Mouse (Mus musculus): ENCODE data around the gene Samd10. TPM values are rescaled to one million over a fixed set of nuclear protein-coding genes. Genes with fewer than 3 reads are reported as not detected.

Gene Samd10
- polyA plus RNA-seq, 1 experiment from 2014 or later, result 75.9 TPM

DNA sequence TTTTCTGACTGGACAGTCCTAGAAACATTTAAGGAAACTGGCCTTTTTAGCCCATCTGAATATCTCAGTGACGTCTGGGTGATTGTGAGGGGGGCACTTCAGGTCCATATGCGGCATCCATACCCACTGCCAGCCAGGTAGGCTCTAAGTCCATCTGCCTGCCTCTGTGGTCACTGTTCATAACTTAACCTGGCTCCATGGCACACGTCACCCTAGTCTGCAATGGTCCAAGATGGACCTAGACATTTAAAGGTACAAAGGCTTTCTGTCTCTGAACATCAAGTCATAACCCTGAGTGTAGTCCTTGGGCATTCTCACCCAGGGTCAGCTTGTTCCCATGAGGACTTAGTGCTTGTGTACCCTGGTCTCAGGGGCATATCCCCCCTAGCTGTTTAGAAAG is 31.7 kb downstream of the Samd10 start:
- ATAC-seq (ENCODE audit: low FRiP score) (no peak), DNase-seq (ENCODE audit: low spot score) (no peak)
- Histone ChIP-seq H3K9me3 (ENCODE audit: control insufficient read depth, low read length) (no peaks in the 10 kb centered on the region), H3K36me3 (ENCODE audit: control insufficient read depth, insufficient read depth, low read length) (no peaks in the 10 kb centered on the region), H3K4me2 (replicated peaks; ENCODE audit: low read depth, low read length) (no peak overlapping the region), H3K4me1 (replicated peaks; ENCODE audit: control insufficient read depth, insufficient read depth, low read length) (no peaks in the 10 kb centered on the region), H3K9ac (ENCODE audit: low read depth, low read length) (no peak overlapping the region), H3K27me3 (ENCODE audit: control insufficient read depth, insufficient read depth, low read length) (no peaks in the 10 kb centered on the region), H3K4me3 (ENCODE audit: low read depth, low read length) (no peak overlapping the region), H3K27ac (ENCODE audit: low read depth, low read length) (no peak overlapping the region)
- WGBS, result 88% methylated on average over 3 of the region's 3 CpGs

DNA sequence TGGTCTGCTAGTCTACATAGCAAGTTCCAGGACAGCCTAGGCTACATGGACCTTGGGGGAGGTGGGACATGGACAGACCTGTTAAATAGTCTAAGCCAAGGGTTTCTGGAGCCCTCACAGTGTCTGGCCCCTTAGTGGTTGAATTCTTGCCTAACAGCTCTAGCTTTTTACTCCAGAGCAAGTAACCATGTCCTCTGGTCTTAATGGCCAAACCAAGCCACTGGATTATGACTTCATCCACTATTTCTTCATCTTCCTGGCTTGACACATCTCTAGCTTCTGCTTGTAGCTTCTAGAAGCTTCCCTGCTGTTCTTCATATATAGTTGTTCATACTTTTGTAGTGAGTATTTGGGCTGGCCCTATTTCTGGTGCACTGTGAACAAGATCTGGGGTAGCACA is 45.2 kb downstream of the Samd10 start:
- H3K27ac ChIP-seq (ENCODE audit: low read depth, low read length), result no peak overlapping the region
- no peaks in the 10 kb centered on the region for H3K9me3 ChIP-seq (ENCODE audit: control insufficient read depth, low read length)
- H3K27me3 ChIP-seq (ENCODE audit: control insufficient read depth, insufficient read depth, low read length), result no peaks in the 10 kb centered on the region
- H3K4me1 ChIP-seq (replicated peaks; ENCODE audit: control insufficient read depth, insufficient read depth, low read length), result no peaks in the 10 kb centered on the region
- DNase-seq (ENCODE audit: low spot score), result no peak
- no peak overlapping the region for H3K9ac ChIP-seq (ENCODE audit: low read depth, low read length)
- peaks cover 10% of the 10 kb centered on the region; the same call in 1 of the 2 replicates for H3K36me3 ChIP-seq (ENCODE audit: control insufficient read depth, insufficient read depth, low read length)
- no peak overlapping the region for H3K4me3 ChIP-seq (ENCODE audit: low read depth, low read length)
- no peak overlapping the region for H3K4me2 ChIP-seq (replicated peaks; ENCODE audit: low read depth, low read length)
- ATAC-seq (ENCODE audit: low FRiP score), result no peak

DNA sequence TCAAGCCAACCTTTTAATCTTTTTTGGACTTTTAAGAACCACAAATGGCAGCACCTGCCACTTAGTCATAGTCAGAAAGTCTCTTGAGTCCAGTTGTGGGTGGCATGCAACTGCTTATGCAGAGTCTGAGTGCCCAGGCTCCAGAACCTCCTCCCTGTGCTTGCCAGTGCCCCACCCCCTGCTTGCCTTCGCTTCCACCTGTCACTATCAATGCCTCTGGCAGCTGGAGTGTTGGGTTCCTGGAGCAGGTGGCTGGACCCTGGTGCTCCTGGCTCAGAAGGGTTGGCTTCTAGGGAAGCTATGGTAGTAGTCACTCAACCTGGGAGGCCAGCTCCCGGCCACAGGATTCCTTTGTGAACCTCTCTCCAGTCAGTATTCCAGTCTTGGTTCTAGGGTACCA is 48.8 kb downstream of the Samd10 start:
- no peak overlapping the region for H3K4me3 ChIP-seq (ENCODE audit: low read depth, low read length)
- no peak overlapping the region for H3K9ac ChIP-seq (ENCODE audit: low read depth, low read length)
- no peaks in the 10 kb centered on the region for H3K9me3 ChIP-seq (ENCODE audit: control insufficient read depth, low read length)
- H3K36me3 ChIP-seq (ENCODE audit: control insufficient read depth, insufficient read depth, low read length), result peaks cover 12% of the 10 kb centered on the region; the same call in 1 of the 2 replicates
- ATAC-seq (ENCODE audit: low FRiP score) (no peak), DNase-seq (ENCODE audit: low spot score) (no peak)
- 93% methylated on average over 2 of the region's 2 CpGs for WGBS
- H3K27ac ChIP-seq (ENCODE audit: low read depth, low read length), result no peak overlapping the region
- no peaks in the 10 kb centered on the region for H3K4me1 ChIP-seq (replicated peaks; ENCODE audit: control insufficient read depth, insufficient read depth, low read length)
- no peaks in the 10 kb centered on the region for H3K27me3 ChIP-seq (ENCODE audit: control insufficient read depth, insufficient read depth, low read length)
- no peak overlapping the region for H3K4me2 ChIP-seq (replicated peaks; ENCODE audit: low read depth, low read length)

DNA sequence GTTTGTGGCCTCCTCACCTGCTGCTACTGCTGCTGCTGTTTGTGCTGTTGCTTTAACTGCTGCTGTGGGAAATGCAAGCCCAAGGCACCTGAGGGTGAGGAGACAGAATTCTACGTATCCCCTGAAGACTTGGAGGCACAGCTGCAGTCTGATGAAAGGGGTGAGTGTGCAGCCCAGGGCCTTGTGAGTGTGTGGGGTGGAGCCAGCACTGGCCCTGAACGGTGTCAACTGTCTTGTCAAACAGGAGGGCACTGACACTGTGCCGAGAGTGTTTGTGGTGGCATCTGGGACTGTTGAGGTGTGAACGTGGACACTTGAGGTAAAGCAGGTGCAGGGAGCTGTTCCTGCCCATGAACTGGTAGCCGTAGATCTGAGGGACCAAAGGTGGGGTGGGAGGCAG is 50.3 kb downstream of the Samd10 start:
- Histone ChIP-seq H3K4me2 (replicated peaks; ENCODE audit: low read depth, low read length) (no peak overlapping the region), H3K27ac (ENCODE audit: low read depth, low read length) (no peak overlapping the region), H3K9ac (ENCODE audit: low read depth, low read length) (no peak overlapping the region), H3K9me3 (ENCODE audit: control insufficient read depth, low read length) (no peaks in the 10 kb centered on the region), H3K4me3 (ENCODE audit: low read depth, low read length) (no peak overlapping the region), H3K4me1 (replicated peaks; ENCODE audit: control insufficient read depth, insufficient read depth, low read length) (no peaks in the 10 kb centered on the region), H3K36me3 (ENCODE audit: control insufficient read depth, insufficient read depth, low read length) (peaks cover 12% of the 10 kb centered on the region; the same call in 1 of the 2 replicates), H3K27me3 (ENCODE audit: control insufficient read depth, insufficient read depth, low read length) (no peaks in the 10 kb centered on the region)
- no peak for ATAC-seq (ENCODE audit: low FRiP score)
- DNase-seq (ENCODE audit: low spot score), result no peak
- 91% methylated on average over 5 of the region's 5 CpGs for WGBS

- ATAC-seq (ENCODE audit: low FRiP score), result no peak
- H3K4me1 ChIP-seq (replicated peaks; ENCODE audit: control insufficient read depth, insufficient read depth, low read length), result no peaks in the 10 kb centered on the region
- no peak overlapping the region for H3K4me2 ChIP-seq (replicated peaks; ENCODE audit: low read depth, low read length)
- H3K27ac ChIP-seq (ENCODE audit: low read depth, low read length), result no peak overlapping the region
- H3K36me3 ChIP-seq (ENCODE audit: control insufficient read depth, insufficient read depth, low read length), result peaks cover 12% of the 10 kb centered on the region; the same call in 1 of the 2 replicates
- 72% methylated on average over 1 of the region's 1 CpGs for WGBS
- no peak overlapping the region for H3K4me3 ChIP-seq (ENCODE audit: low read depth, low read length)
- no peak overlapping the region for H3K9ac ChIP-seq (ENCODE audit: low read depth, low read length)
- no peak for DNase-seq (ENCODE audit: low spot score)
- no peaks in the 10 kb centered on the region for H3K9me3 ChIP-seq (ENCODE audit: control insufficient read depth, low read length)
- no peaks in the 10 kb centered on the region for H3K27me3 ChIP-seq (ENCODE audit: control insufficient read depth, insufficient read depth, low read length)
Measured at GRCm38 (mm10) chr2:181548227-181548626, 50.8 kb downstream of the Samd10 start.

DNA sequence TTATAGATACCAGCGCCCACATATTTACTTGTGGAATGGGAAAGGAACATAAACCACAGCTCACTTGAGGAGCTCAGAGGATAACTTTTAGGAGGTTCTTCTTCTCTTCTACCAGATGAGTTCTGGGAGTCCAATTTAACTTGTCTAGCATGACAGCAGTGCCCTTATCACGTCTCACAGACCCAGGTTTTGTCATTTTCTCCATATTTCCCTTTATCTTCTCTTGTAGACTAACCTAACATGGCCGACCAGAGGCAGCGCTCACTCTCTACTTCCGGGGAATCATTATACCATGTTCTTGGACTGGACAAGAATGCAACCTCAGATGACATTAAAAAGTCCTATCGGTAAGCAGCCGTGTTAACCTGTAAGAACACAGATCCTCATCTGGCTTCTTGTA is 52.9 kb downstream of the Samd10 start:
- H3K4me1 ChIP-seq (replicated peaks; ENCODE audit: control insufficient read depth, insufficient read depth, low read length), result no peaks in the 10 kb centered on the region
- no peak overlapping the region for H3K9ac ChIP-seq (ENCODE audit: low read depth, low read length)
- no peak overlapping the region for H3K4me2 ChIP-seq (replicated peaks; ENCODE audit: low read depth, low read length)
- no peak overlapping the region for H3K27ac ChIP-seq (ENCODE audit: low read depth, low read length)
- H3K36me3 ChIP-seq (ENCODE audit: control insufficient read depth, insufficient read depth, low read length), result peaks cover 9% of the 10 kb centered on the region; the same call in 1 of the 2 replicates
- H3K9me3 ChIP-seq (ENCODE audit: control insufficient read depth, low read length), result no peaks in the 10 kb centered on the region
- no peak for ATAC-seq (ENCODE audit: low FRiP score)
- DNase-seq (ENCODE audit: low spot score), result no peak
- H3K27me3 ChIP-seq (ENCODE audit: control insufficient read depth, insufficient read depth, low read length), result no peaks in the 10 kb centered on the region
- WGBS, result 91% methylated on average over 7 of the region's 7 CpGs
- no peak overlapping the region for H3K4me3 ChIP-seq (ENCODE audit: low read depth, low read length)

Other genes starting within 250 kb of the Samd10 start
- 33.4 and 38.1 TPM in 2 replicates for gene Zgpat, start 234.3 kb downstream of the Samd10 start, polyA plus RNA-seq (2014; fragmentation: Nextera tagmentation; extraction: Ambion mirVana)
- 51.6 and 55.2 TPM in 2 replicates for gene Arfrp1, start 233.8 kb downstream of the Samd10 start, polyA plus RNA-seq (2014; fragmentation: Nextera tagmentation; extraction: Ambion mirVana)
- 20.2 and 20.9 TPM in 2 replicates for gene Lime1, start 219.1 kb downstream of the Samd10 start, polyA plus RNA-seq (2014; fragmentation: Nextera tagmentation; extraction: Ambion mirVana)
- gene Zbtb46, start 139.8 kb downstream of the Samd10 start, polyA plus RNA-seq (2014; fragmentation: Nextera tagmentation; extraction: Ambion mirVana), result 15.6 and 17.2 TPM in 2 replicates
- gene Abhd16b, start 106.0 kb downstream of the Samd10 start, polyA plus RNA-seq (2014; fragmentation: Nextera tagmentation; extraction: Ambion mirVana), result 0.09 and 0.14 TPM in 2 replicates
- gene Tpd52l2, start 102.1 kb downstream of the Samd10 start, polyA plus RNA-seq (2014; fragmentation: Nextera tagmentation; extraction: Ambion mirVana), result 145 and 151 TPM in 2 replicates
- gene Dnajc5, start 78.7 kb downstream of the Samd10 start, polyA plus RNA-seq (2014; fragmentation: Nextera tagmentation; extraction: Ambion mirVana), result 97.1 and 104 TPM in 2 replicates
- gene Uckl1, start 14.3 kb downstream of the Samd10 start, polyA plus RNA-seq (2014; fragmentation: Nextera tagmentation; extraction: Ambion mirVana), result 54.1 and 57.7 TPM in 2 replicates
- 66.5 and 78.1 TPM in 2 replicates for gene Prpf6, start 7.3 kb downstream of the Samd10 start, polyA plus RNA-seq (2014; fragmentation: Nextera tagmentation; extraction: Ambion mirVana)
- 25.4 and 30.8 TPM in 2 replicates for gene Zfp512b, start 6.4 kb downstream of the Samd10 start, polyA plus RNA-seq (2014; fragmentation: Nextera tagmentation; extraction: Ambion mirVana)
- gene Gm29797, start 57.8 kb upstream of the Samd10 start, polyA plus RNA-seq (2014; fragmentation: Nextera tagmentation; extraction: Ambion mirVana), result 0.35 TPM in 1 of 2 replicates, not detected in the other
- 17.0 and 17.1 TPM in 2 replicates for gene Sox18, start 72.4 kb upstream of the Samd10 start, polyA plus RNA-seq (2014; fragmentation: Nextera tagmentation; extraction: Ambion mirVana)
- gene Tcea2, start 81.1 kb upstream of the Samd10 start, polyA plus RNA-seq (2014; fragmentation: Nextera tagmentation; extraction: Ambion mirVana), result 20.7 and 21.2 TPM in 2 replicates
- 62.2 and 63.7 TPM in 2 replicates for gene Rgs19, start 94.8 kb upstream of the Samd10 start, polyA plus RNA-seq (2014; fragmentation: Nextera tagmentation; extraction: Ambion mirVana)
- gene Lkaaear1, start 99.2 kb upstream of the Samd10 start, polyA plus RNA-seq (2014; fragmentation: Nextera tagmentation; extraction: Ambion mirVana), result not detected in 2 replicates
- 21.6 and 24.3 TPM in 2 replicates for gene Oprl1, start 115.8 kb upstream of the Samd10 start, polyA plus RNA-seq (2014; fragmentation: Nextera tagmentation; extraction: Ambion mirVana)
- gene Myt1, start 164.1 kb upstream of the Samd10 start, polyA plus RNA-seq (2014; fragmentation: Nextera tagmentation; extraction: Ambion mirVana), result 38.7 and 39.3 TPM in 2 replicates
- 33.8 and 34.3 TPM in 2 replicates for gene Pcmtd2, start 238.6 kb upstream of the Samd10 start, polyA plus RNA-seq (2014; fragmentation: Nextera tagmentation; extraction: Ambion mirVana)

Data from hindbrain, embryonic 11.5 days (tissue).